Mouse (Mus musculus) MEL-GATA-1-ER (cell line): ENCODE data around the gene 1700018F24Rik.
A peak's percentile ranks its signal among the peaks of the same experiment; 100 is the strongest.
"Not testable (repeated sequence)": the region's sequence is repeated elsewhere in the genome, so short reads cannot be mapped to it uniquely, and the experiment has no call there.

Experiments
- DNase-seq: peaks from one replicate; pipeline ENCODE4 v3.0.0-alpha.2; 2012; ENCODE audit warnings: low read depth; ENCODE audit errors: extremely low read depth

1700018F24Rik gene

DNA sequence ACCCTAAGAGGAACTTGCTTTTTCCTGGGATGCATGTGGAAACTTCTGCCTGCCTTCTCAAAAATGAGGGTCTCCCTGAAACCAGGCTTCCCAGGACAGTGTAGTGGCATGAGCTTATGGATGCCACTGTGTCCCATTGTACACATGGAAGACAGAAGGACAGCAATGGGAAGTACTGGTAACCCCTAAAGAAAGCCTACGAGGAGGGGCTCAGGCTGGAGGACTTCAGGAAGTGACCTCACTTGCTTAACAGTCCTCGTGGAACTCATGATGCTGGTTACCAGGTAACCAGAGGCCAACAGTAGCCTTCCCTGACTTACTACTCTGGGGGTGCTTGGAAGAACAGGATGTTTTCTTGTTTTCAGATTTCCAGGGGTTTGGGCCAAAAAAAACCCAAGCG lies at the start of gene 1700018F24Rik:
1700018F24Rik (plus strand) TSS at position 301 of the 400 bp plus-strand sequence.
- not testable (repeated sequence) for DNase-seq

- DNase-seq, result peak; percentile 67
Observed at GRCm38 (mm10) chr5:144998491-144998890, 44.3 kb upstream of the 1700018F24Rik start.

- no peak for DNase-seq
Observed at GRCm38 (mm10) chr5:145003362-145003761, 39.4 kb upstream of the 1700018F24Rik start.

GRCm38 (mm10) chr5:145004495-145004894 lies 38.3 kb upstream of the 1700018F24Rik start:
- no peak for DNase-seq

GRCm38 (mm10) chr5:145005596-145005995 lies 37.2 kb upstream of the 1700018F24Rik start:
- DNase-seq, result no peak

- no peak for DNase-seq
Observed at GRCm38 (mm10) chr5:145008878-145009659, 33.7 kb upstream of the 1700018F24Rik start.

DNA sequence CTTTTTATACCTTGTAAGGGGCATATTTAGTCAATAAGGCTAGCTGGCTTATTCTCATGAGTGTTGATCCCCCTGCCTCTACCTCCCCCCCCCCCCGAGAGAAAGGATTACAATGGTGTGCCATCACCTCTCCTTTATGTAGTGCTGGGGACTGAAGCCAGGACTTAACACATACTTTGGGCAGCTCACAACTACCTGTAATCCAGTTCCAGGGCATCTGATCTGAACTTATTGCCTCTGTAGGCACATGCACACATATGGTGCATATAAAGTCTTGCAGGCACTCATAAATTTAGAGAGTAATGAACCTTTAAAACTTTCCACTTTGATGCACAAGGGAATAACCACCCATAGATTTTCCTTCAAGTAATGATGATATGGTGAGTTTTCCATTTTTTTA lies 28.5 kb upstream of the 1700018F24Rik start:
- no peak for DNase-seq

- not testable (repeated sequence) for DNase-seq
Observed at GRCm38 (mm10) chr5:145016761-145017160, 26.0 kb upstream of the 1700018F24Rik start.

DNA sequence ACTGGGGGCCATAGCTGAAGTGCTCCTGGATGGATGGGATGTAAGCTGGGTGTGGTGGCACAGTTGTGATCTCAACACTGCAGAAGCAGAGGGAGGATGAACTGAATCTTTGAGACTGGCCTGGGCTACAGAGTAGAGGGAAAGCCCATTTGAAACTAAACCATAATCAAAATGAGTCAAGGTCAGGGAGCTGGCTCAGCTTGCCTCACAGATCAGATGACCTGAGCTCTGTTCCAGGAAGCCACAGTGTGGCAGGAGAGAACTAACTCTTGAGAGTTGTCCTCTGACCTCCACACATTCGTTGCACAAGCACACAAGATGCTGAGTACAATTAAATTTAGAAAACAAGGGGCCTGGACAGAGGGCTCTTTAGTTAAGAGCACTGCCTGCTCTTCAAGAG lies 22.5 kb upstream of the 1700018F24Rik start:
- DNase-seq, result not testable (repeated sequence)

- peak; percentile 43 for DNase-seq
Observed at GRCm38 (mm10) chr5:145020712-145021111, 22.1 kb upstream of the 1700018F24Rik start.

DNA sequence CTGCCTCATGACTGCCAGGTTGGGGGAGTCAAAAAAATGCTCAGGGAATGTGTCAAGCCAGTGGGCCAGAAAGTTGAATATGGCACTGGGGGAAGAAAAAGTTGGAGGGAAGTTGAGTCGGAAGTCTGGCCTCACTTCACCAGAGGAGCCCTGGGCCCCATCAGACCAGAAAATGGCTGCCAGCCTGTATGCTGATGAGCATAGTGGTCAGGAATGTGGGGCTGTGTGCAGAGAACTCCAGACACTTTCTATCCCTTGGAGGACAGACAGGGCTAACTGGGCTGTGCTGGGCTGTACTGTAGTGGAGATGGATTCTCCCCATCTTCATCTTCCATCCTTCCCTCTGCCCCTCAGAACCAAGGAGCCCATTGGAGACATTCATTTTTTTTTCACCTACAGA lies 12.3 kb upstream of the 1700018F24Rik start:
- DNase-seq, result not testable (repeated sequence)

DNA sequence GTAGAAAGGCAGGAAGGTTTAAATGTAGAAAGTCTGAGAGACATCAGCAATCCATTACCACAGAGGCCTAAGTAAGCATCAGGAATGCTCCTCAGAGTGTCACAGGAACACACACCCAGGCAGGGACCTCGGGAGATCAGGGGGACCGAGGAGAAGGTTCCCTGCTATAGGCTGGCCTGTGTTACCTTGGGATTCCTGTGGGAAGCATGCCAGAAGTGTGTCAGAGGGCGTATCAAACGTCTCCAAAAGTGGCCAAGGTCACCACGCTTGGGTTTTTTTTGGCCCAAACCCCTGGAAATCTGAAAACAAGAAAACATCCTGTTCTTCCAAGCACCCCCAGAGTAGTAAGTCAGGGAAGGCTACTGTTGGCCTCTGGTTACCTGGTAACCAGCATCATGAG lies 10.4 kb upstream of the 1700018F24Rik start, which contains the start of gene Gm4871:
Gm4871 (minus strand) TSS at position 364 of the 400 bp plus-strand sequence.
- not testable (repeated sequence) for DNase-seq

GRCm38 (mm10) chr5:145041628-145042027 lies 1.2 kb upstream of the 1700018F24Rik start:
- DNase-seq, result peak; percentile 43

DNA sequence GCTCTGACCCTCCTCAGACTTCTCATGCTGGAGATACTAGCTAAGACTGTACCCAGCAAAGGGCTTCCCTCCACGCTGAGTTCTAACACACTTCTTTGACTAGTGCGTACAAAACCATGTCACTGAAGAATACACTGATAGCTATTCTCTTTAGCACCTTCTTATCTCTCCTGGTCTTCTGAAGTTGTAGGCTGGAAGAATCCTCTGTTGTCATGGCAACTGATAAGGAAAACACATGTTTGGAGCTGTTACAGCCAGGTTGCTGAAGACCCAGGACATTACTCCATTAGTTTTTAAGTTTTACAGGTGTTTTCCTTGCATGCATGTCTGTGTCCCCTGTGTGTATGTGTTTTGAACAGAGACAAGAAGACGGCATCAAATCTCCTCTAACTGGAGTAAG lies 11.4 kb downstream of the 1700018F24Rik start:
- DNase-seq, result peak; percentile 54

GRCm38 (mm10) chr5:145057907-145058306 lies 15.1 kb downstream of the 1700018F24Rik start:
- no peak for DNase-seq

DNA sequence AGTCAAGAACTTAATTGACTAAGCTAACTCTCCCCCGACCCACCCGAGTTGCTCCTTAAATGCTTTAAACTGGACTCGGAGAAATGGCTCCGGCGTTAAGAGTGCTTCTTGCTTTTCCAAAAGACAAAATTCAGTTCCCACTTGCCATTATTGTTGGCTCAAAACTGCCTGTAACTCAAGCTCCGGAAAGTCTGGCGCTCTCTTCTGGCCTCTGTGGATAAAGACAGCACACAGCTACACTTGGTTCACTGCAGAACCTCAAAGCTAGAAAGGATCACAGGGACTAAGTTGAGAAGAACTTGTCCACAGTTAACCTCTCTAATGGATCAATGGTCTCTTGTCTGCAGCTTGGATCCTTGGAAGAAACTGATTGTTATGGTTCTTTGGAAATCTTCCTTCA lies 15.9 kb downstream of the 1700018F24Rik start:
- no peak for DNase-seq

DNA sequence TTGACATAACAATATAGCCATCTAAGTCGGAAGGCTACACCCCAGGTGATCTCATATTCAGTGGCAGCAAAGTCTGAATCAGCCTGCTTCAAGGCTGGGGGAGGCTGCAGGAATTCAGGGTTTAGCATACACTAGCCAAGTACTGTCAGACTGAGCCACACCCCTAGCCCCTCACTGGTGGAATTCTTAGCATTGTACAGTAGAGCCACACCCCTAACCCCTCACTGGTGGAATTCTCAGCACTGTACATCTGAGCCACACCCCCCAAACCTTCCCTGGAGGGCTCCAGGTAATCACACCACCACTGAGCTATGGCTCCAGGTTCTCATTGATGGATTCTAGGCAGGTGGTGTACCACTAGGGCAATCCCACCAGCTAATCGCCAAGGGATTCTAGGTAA lies 16.7 kb downstream of the 1700018F24Rik start:
- DNase-seq, result no peak

DNA sequence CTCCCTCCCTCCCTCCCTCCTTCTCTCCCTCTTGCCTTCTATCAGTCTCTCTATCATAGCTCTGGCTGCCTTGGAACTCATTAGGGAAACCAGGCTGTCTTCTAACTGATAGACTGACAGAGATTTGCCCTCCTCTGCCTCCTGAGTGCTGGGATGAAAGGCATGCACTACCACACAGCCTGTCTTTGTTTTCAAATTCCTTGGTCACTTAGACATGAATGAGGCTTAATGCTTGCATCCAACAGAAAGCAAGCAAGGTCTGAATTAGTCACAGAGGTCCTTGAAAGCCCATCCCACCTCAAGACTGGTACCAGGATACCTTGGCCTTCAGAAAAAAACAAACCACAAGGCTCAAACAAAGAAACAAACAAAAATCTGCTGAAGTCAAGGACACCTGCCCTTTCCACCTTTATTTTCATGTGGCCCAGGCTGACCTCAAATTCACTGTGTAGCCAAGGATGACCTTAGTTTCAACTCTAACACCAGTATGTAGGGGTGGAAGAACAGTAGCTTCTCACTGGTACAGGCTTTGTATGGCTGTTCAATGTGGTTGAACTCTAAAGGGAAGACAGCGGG lies 22.1 kb downstream of the 1700018F24Rik start:
- no peak for DNase-seq

DNA sequence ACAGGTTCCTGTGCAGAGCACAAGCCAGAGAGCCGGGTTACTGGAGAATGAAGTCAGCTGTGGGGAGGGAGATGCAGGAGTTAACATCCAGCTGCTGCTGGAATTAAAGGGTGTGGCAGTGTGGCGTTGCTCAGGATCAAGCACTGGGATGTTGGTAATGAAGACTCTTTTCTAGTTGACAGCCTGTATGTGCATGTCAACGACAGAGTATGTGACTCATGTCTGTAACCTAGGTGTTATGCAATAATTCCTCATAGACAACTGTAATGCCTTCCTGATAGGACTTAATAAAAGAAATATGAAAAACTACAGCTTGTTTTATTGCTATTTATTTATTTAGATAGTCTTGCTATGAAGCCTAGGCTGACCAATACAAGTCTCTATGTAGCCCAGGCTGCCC lies 26.1 kb downstream of the 1700018F24Rik start:
- no peak for DNase-seq

- peak; percentile 56 for DNase-seq
Observed at GRCm38 (mm10) chr5:145069707-145070106, 26.9 kb downstream of the 1700018F24Rik start.

- DNase-seq, result peak; percentile 51
Observed at GRCm38 (mm10) chr5:145071342-145071741, 28.6 kb downstream of the 1700018F24Rik start.

- DNase-seq, result no peak
Observed at GRCm38 (mm10) chr5:145075081-145075480, 32.3 kb downstream of the 1700018F24Rik start.
